Mouse (Mus musculus) CH12.LX (cell line): ENCODE results near the gene Gxylt1. TPM values are rescaled to one million over a fixed set of nuclear protein-coding genes. Genes with fewer than 3 reads are reported as not detected.
"Not testable (repeated sequence)": the region's sequence is repeated elsewhere in the genome, so short reads cannot be mapped to it uniquely, and the experiment has no call there.

Experiments used
- DNase-seq: peaks from one replicate; pipeline ENCODE4 v3.0.0-alpha.2; 2013; ENCODE audit errors: extremely low read depth
- H3K27ac ChIP-seq: 2 replicates; pipeline ENCODE4 v1.5.1; 2012; ENCODE audit warnings: low read depth, mild to moderate bottlenecking, control low read depth, moderate library complexity; ENCODE audit not compliant: insufficient read depth
- H3K27me3 ChIP-seq: replicated peaks from 2 replicates; pipeline ENCODE3; 2012; ENCODE audit warnings: inconsistent platforms
- H3K36me3 ChIP-seq, 2 experiments: replicated peaks in 1 of 2; 2 replicates each; pipeline versions ENCODE3 to v1.6.1; 2012; ENCODE audit warnings: inconsistent platforms in 1 of 2, low read length in 1 of 2, mild to moderate bottlenecking in 1 of 2, mixed read lengths in 1 of 2, moderate library complexity in 1 of 2; ENCODE audit not compliant: control insufficient read depth in 1 of 2, insufficient read depth in 1 of 2
- H3K4me1 ChIP-seq, 2 experiments: 2 replicates each; pipeline ENCODE4 v1.6.1; 2012; ENCODE audit warnings: inconsistent platforms in 1 of 2, moderate library complexity in 1 of 2; ENCODE audit not compliant: insufficient read depth in 2 of 2, control insufficient read depth in 1 of 2
- H3K4me2 ChIP-seq: 2 replicates; pipeline ENCODE4 v1.6.1; 2012; ENCODE audit warnings: low read depth, mild to moderate bottlenecking, control low read depth; ENCODE audit not compliant: poor library complexity, insufficient read depth, severe bottlenecking
- H3K4me3 ChIP-seq, 3 experiments: fragments of 150-350 bp in 1 of 3; sonication (generic) in 1 of 3; replicated peaks in 1 of 3; 2 replicates each; pipeline versions ENCODE3 to v1.5.1; 2011 to 2012; ENCODE audit warnings: low read depth in 2 of 3, low read length in 2 of 3, mild to moderate bottlenecking in 2 of 3, moderate library complexity in 2 of 3, control low read depth in 1 of 3, improper control_type of control experiment in 1 of 3, inconsistent platforms in 1 of 3, mixed read lengths in 1 of 3; ENCODE audit not compliant: poor library complexity in 1 of 3
- H3K79me2 ChIP-seq: replicated peaks from 2 replicates; pipeline ENCODE4 v1.6.1; 2012; ENCODE audit warnings: mild to moderate bottlenecking, moderate library complexity; ENCODE audit not compliant: control insufficient read depth, poor library complexity, insufficient read depth, severe bottlenecking; ENCODE audit errors: extremely low read depth
- H3K9ac ChIP-seq: 2 replicates; pipeline ENCODE4 v1.6.1; 2012; ENCODE audit warnings: low read depth, mild to moderate bottlenecking, control low read depth, moderate library complexity; ENCODE audit not compliant: insufficient read depth
- H3K9me3 ChIP-seq: replicated peaks from 2 replicates; pipeline ENCODE3; 2012; ENCODE audit warnings: low read length, inconsistent platforms, mixed read lengths
- BHLHE40 ChIP-seq: IDR thresholded peaks from 2 replicates; pipeline ENCODE4 v1.6.1; 2011; ENCODE audit warnings: mild to moderate bottlenecking, low read depth, low read length, improper control_type of control experiment
- CTCF ChIP-seq, 2 experiments: IDR thresholded peaks in 1 of 2; conservative IDR thresholded peaks in 1 of 2; 2 replicates each; pipeline ENCODE4 v1.5.1; 2011 to 2012; ENCODE audit warnings: low read depth in 2 of 2, low read length in 2 of 2, improper control_type of control experiment in 1 of 2, inconsistent platforms in 1 of 2, mild to moderate bottlenecking in 1 of 2, moderate library complexity in 1 of 2
- ELF1 ChIP-seq: IDR thresholded peaks from 2 replicates; pipeline ENCODE4 v1.6.1; 2014; ENCODE audit warnings: low read depth, mild to moderate bottlenecking, inconsistent platforms, low read length, improper control_type of control experiment
- ETS1 ChIP-seq: conservative IDR thresholded peaks from 2 replicates; pipeline ENCODE4 v1.6.1; 2012; ENCODE audit warnings: low read depth, mild to moderate bottlenecking, inconsistent platforms, low read length, improper control_type of control experiment, moderate library complexity
- HCFC1 ChIP-seq: IDR thresholded peaks from 2 replicates; pipeline ENCODE4 v1.6.1; 2012; ENCODE audit warnings: low read depth, mild to moderate bottlenecking, inconsistent platforms, low read length, improper control_type of control experiment
- IRF4 ChIP-seq: IDR thresholded peaks from 2 replicates; pipeline ENCODE4 v1.6.1; 2014; ENCODE audit warnings: low read depth, mild to moderate bottlenecking, inconsistent platforms, low read length, improper control_type of control experiment
- JUND ChIP-seq: conservative IDR thresholded peaks from 2 replicates; pipeline ENCODE4 v1.6.1; 2011; ENCODE audit warnings: low read depth, low read length, improper control_type of control experiment
- KAT2A ChIP-seq: IDR thresholded peaks from 2 replicates; pipeline ENCODE4 v1.6.1; 2012; ENCODE audit warnings: low read length, improper control_type of control experiment, inconsistent platforms; ENCODE audit not compliant: insufficient replicate concordance
- MYC ChIP-seq: IDR thresholded peaks from 2 replicates; pipeline ENCODE4 v1.6.1; 2011; ENCODE audit warnings: low read depth, mild to moderate bottlenecking, improper control_type of control experiment, low read length
- NRF1 ChIP-seq: IDR thresholded peaks from 2 replicates; pipeline ENCODE4 v1.6.1; 2014; ENCODE audit warnings: low read depth, mild to moderate bottlenecking, inconsistent platforms, low read length, improper control_type of control experiment, moderate library complexity
- PAX5 ChIP-seq: IDR thresholded peaks from 2 replicates; pipeline ENCODE4 v1.6.1; 2012; ENCODE audit warnings: low read length, inconsistent platforms, mixed read lengths
- POLR2A ChIP-seq: IDR thresholded peaks from 2 replicates; pipeline ENCODE4 v1.6.1; 2011; ENCODE audit warnings: low read depth, mild to moderate bottlenecking, improper control_type of control experiment, low read length
- RAD21 ChIP-seq: IDR thresholded peaks from 2 replicates; pipeline ENCODE4 v1.6.1; 2011; ENCODE audit warnings: low read depth, mild to moderate bottlenecking, low read length, improper control_type of control experiment, moderate library complexity
- RCOR1 ChIP-seq: conservative IDR thresholded peaks from 2 replicates; pipeline ENCODE4 v1.6.1; 2012; ENCODE audit warnings: low read depth, mild to moderate bottlenecking, inconsistent platforms, low read length, improper control_type of control experiment
- SIN3A ChIP-seq: IDR thresholded peaks from 2 replicates; pipeline ENCODE4 v1.6.1; 2012; ENCODE audit warnings: low read length, improper control_type of control experiment, inconsistent platforms
- TBP ChIP-seq: conservative IDR thresholded peaks from 2 replicates; pipeline ENCODE4 v1.6.1; 2011; ENCODE audit warnings: low read depth, low read length, improper control_type of control experiment
- TCF12 ChIP-seq: IDR thresholded peaks from 2 replicates; pipeline ENCODE4 v1.6.1; 2014; ENCODE audit warnings: low read depth, mild to moderate bottlenecking, inconsistent platforms, low read length, improper control_type of control experiment
- UBTF ChIP-seq: IDR thresholded peaks from 2 replicates; pipeline ENCODE4 v1.6.1; 2012; ENCODE audit warnings: low read depth, mild to moderate bottlenecking, inconsistent platforms, low read length, improper control_type of control experiment, moderate library complexity
- USF2 ChIP-seq: conservative IDR thresholded peaks from 2 replicates; pipeline ENCODE4 v1.6.1; 2011; ENCODE audit warnings: low read depth, low read length, improper control_type of control experiment
- ZC3H11A ChIP-seq: IDR thresholded peaks from 2 replicates; pipeline ENCODE4 v1.6.1; 2012; ENCODE audit warnings: low read depth, mild to moderate bottlenecking, inconsistent platforms, low read length, improper control_type of control experiment
- ZKSCAN1 ChIP-seq: IDR thresholded peaks from 2 replicates; pipeline ENCODE4 v1.6.1; 2012; ENCODE audit warnings: low read depth, inconsistent platforms, low read length, improper control_type of control experiment, borderline replicate concordance
- ZMIZ1 ChIP-seq: IDR thresholded peaks from 2 replicates; pipeline ENCODE4 v1.6.1; 2012; ENCODE audit warnings: low read depth, mild to moderate bottlenecking, inconsistent platforms, low read length, improper control_type of control experiment
- ZNF384 ChIP-seq: IDR thresholded peaks from 2 replicates; pipeline ENCODE4 v1.6.1; 2012; ENCODE audit warnings: low read depth, low read length, improper control_type of control experiment, inconsistent platforms
- dilution Hi-C: fragments of 300-500 bp; cut with MboI; formaldehyde crosslinking; loops from 2 replicates; pipeline ENCODE4 v1.14.3; 2020; ENCODE audit warnings: low sequenced_read_pairs; ENCODE audit not compliant: extremely low pct_unique_long_range_greater_than_20kb, extremely low pct_ligation_motif_present
- in situ Hi-C: fragments of 300-500 bp; cut with MboI; formaldehyde crosslinking; loops from 3 replicates; pipeline ENCODE4 v1.14.3; 2019; ENCODE audit warnings: low sequenced_read_pairs, low pct_ligation_motif_present, low pct_unique_long_range_greater_than_20kb, mixed read lengths
- polyA plus RNA-seq: library from polyadenylated mRNA; unstranded; fragments of >175 nt; gene quantifications from 2 replicates; pipeline ENCODE4 v1.2.1, GENCODE M21; 2012; ENCODE audit warnings: low read depth; ENCODE audit not compliant: insufficient read length
- total RNA-seq, 2 experiments: library from RNA; depleted of rRNA; stranded (reverse); fragments of 300-350 nt in 1 of 2; fragments of >200 nt in 1 of 2; gene quantifications; 2 replicates each; pipeline ENCODE4 v1.2.3; 2012 to 2014

The Gxylt1 gene
- total and polyA plus RNA-seq, 3 experiments = 7.5 to 18.5 (median 9.5) TPM

DNA sequence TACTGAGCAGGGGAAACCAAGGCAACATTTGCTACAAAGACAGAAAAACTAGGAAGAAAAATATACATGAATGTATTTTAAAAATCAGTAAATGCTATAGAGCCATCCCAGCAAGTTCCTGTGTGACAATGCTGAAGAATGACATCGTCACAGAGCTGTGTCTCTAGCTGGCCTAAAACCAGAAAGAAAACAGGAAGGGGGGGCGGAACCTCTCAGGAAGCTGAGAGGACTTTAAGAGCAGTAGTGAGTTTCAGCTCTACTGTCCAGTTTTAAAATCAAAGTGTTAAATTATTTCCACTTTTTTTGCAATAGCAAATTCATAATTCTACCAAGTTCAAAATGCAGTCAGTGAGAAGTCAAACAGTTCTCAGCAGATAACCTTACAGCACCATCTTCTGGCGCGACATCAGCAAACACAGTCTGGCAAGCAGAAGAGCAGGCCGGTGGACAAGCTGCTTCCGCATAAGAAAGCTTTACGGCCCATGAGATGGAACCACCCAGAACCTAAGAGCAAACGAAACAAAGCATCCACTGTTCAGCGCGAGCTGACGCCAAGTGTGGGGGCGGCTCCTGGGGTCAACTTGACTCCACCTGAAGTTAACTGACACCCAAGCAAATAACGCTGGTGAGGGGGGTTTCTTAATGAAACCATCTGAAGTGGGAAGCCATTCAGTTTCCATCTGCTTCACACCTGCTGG, 23.3 kb downstream of the Gxylt1 start:
- no peak for DNase-seq
- Histone ChIP-seq H3K79me2 (no peaks in the 10 kb centered on the region), H3K9me3 (no peaks in the 10 kb centered on the region), H3K27ac (no peak overlapping the region), H3K9ac (no peak overlapping the region), H3K27me3 (no peaks in the 10 kb centered on the region), H3K4me3 (no peak overlapping the region), H3K36me3 (peaks cover 30 to 84% of the 10 kb centered on the region in 2 experiments), H3K4me1 (no peaks in the 10 kb centered on the region), H3K4me2 (no peak overlapping the region)
- dilution Hi-C loops = no loop called here
- TF ChIP-seq RAD21 (no peak; the same call in 1 of the 2 replicates), ZC3H11A (no peak), ELF1 (no peak), MYC (no peak), PAX5 (no peak), TCF12 (no peak), ZKSCAN1 (no peak), RCOR1 (no peak), SIN3A (no peak), ZNF384 (no peak), HCFC1 (no peak), NRF1 (no peak), USF2 (no peak), UBTF (no peak), CTCF (conservative IDR thresholded peaks at IDR 0.05 in 1 of 2, IDR thresholded peaks at IDR 0.05 in 1 of 2; ENCODE audit: low read depth in 2 of 2, low read length in 2 of 2) (no peak), IRF4 (no peak), JUND (no peak), POLR2A (no peak), ETS1 (no peak), ZMIZ1 (no peak)
- in situ Hi-C loops = no loop called here

- no peak for TF ChIP-seq MYC
- TF ChIP-seq ZMIZ1 = no peak
- no peak for TF ChIP-seq BHLHE40
- no peak for TF ChIP-seq USF2
- no peak for TF ChIP-seq SIN3A
- no peak for TF ChIP-seq TBP
- no peak for TF ChIP-seq KAT2A
- no peaks in the 10 kb centered on the region for H3K9me3 ChIP-seq
- no peaks in the 10 kb centered on the region for H3K79me2 ChIP-seq
- no peaks in the 10 kb centered on the region for H3K27me3 ChIP-seq
- H3K4me2 ChIP-seq = no peak overlapping the region
- DNase-seq = no peak
- no peak overlapping the region for H3K4me3 ChIP-seq
- H3K27ac ChIP-seq = no peak overlapping the region
- peaks cover 34 to 78% of the 10 kb centered on the region in 2 experiments for H3K36me3 ChIP-seq
- dilution Hi-C loops (no loop called here), in situ Hi-C loops (no loop called here)
- no peak overlapping the region for H3K9ac ChIP-seq
- H3K4me1 ChIP-seq = no peaks in the 10 kb centered on the region
Observed at GRCm38 (mm10) chr15:93243202-93243601, 31.8 kb downstream of the Gxylt1 start.

- in situ Hi-C loops, H3K9me3 ChIP-seq, dilution Hi-C loops, H3K9ac ChIP-seq, DNase-seq, H3K4me1 ChIP-seq, H3K4me2 ChIP-seq, H3K27ac ChIP-seq, H3K79me2 ChIP-seq, H3K4me3 ChIP-seq, H3K27me3 ChIP-seq: not testable (repeated sequence)
- H3K36me3 ChIP-seq = peaks cover 6 to 24% of the 10 kb centered on the region in 2 experiments
Observed at GRCm38 (mm10) chr15:93236456-93236855, 38.5 kb downstream of the Gxylt1 start.
